ENCODE assay signal across 15 mouse cellular contexts in genomic region chr15:97810399-97810798, GRCm38 (mm10). TPM values are rescaled to one million over a fixed set of nuclear protein-coding genes. Genes with fewer than 3 reads are reported as not detected.
DNase-seq lines count a peak whose midpoint lies in the region; ATAC-seq and TF ChIP-seq lines count a peak whose summit lies in the region.
"Had no signal": no experiment of that assay in that cellular context is flagged by ENCODE, and none has a peak within 500 bp of the region (broad histone marks: within the 10 kb centered on the region; RNA-seq: fewer than 3 reads in every experiment).

No protein-coding gene starts in this region.

- H3K4me2 ChIP-seq in CH12.LX (ENCODE audit: insufficient read depth, low read depth, poor library complexity, severe bottlenecking) = no peak overlapping the region
- no peak overlapping the region for H3K4me2 ChIP-seq in hindbrain, embryonic 11.5 days (replicated peaks; ENCODE audit: low read depth, low read length)
- H3K4me2 ChIP-seq in forebrain, embryonic 12.5 days = no peak overlapping the region

- H3K79me2 ChIP-seq in CH12.LX (replicated peaks; ENCODE audit: control insufficient read depth, extremely low read depth, insufficient read depth, poor library complexity, severe bottlenecking) = peaks cover 2% of the 10 kb centered on the region; the same call in 1 of the 2 replicates
- H3K79me2 ChIP-seq in MEL (ENCODE audit: control insufficient read depth, insufficient read depth, low read length, poor library complexity) = peaks cover 25% of the 10 kb centered on the region; the same call in 1 of the 2 replicates

- in situ Hi-C loops in CH12.LX (cut with MboI; ENCODE audit: low pct_ligation_motif_present, low pct_unique_long_range_greater_than_20kb, low sequenced_read_pairs) = no loop called here

- TF ChIP-seq RAD21 in CH12.LX (IDR thresholded peaks at IDR 0.05; ENCODE audit: low read depth, low read length) (no peak), MEL (IDR thresholded peaks at IDR 0.05; ENCODE audit: low read depth, low read length) (no peak)

- H3K27ac ChIP-seq in CH12.LX (ENCODE audit: insufficient read depth, low read depth) (no peak overlapping the region), MEL (ENCODE audit: control insufficient read depth, low read depth, low read length) (no peak overlapping the region)
- H3K27ac ChIP-seq in hindbrain, embryonic 11.5 days (ENCODE audit: low read depth, low read length) = no peak overlapping the region
- H3K27ac ChIP-seq in forebrain, embryonic 12.5 days = no peak overlapping the region

- dilution Hi-C loops in CH12.LX (cut with MboI; ENCODE audit: extremely low pct_ligation_motif_present, extremely low pct_unique_long_range_greater_than_20kb, low sequenced_read_pairs) = no loop called here

- H3K4me3 ChIP-seq in CH12.LX (replicated peaks in 1 of 3; ENCODE audit: low read depth in 2 of 3, low read length in 2 of 3, poor library complexity in 1 of 3) (peak overlapping the region in 1 of 3 experiments; percentile 15), MEL (ENCODE audit: control insufficient read depth in 1 of 2, insufficient read depth in 1 of 2, low read depth in 2 of 2, low read length in 2 of 2) (no peak overlapping the region)
- no peak overlapping the region for H3K4me3 ChIP-seq in hindbrain, embryonic 11.5 days (ENCODE audit: low read depth, low read length)
- H3K4me3 ChIP-seq in forebrain, embryonic 12.5 days (replicated peaks) = no peak overlapping the region

- no peaks in the 10 kb centered on the region for H3K27me3 ChIP-seq in CH12.LX (replicated peaks)
- H3K27me3 ChIP-seq in MEL (ENCODE audit: control insufficient read depth in 1 of 2, insufficient read depth in 2 of 2, low read length in 2 of 2) = no peaks in the 10 kb centered on the region
- no peaks in the 10 kb centered on the region for H3K27me3 ChIP-seq in hindbrain, embryonic 11.5 days (ENCODE audit: control insufficient read depth, insufficient read depth, low read length)
- H3K27me3 ChIP-seq in forebrain, embryonic 12.5 days = no peaks in the 10 kb centered on the region
- H3K27me3 ChIP-seq: Patski had no signal

- TF ChIP-seq POLR2A in CH12.LX (IDR thresholded peaks at IDR 0.05; ENCODE audit: low read depth, low read length) (no peak), MEL (IDR thresholded peaks at IDR 0.05; ENCODE audit: control insufficient read depth in 1 of 2, insufficient read depth in 1 of 2, low read depth in 1 of 2, low read length in 2 of 2, poor library complexity in 1 of 2) (no peak; a peak in 1 of 4 replicates)

- H3K9me3 ChIP-seq in CH12.LX (replicated peaks; ENCODE audit: low read length) (no peaks in the 10 kb centered on the region), MEL (replicated peaks; ENCODE audit: insufficient read depth, low read length) (no peaks in the 10 kb centered on the region)
- H3K9me3 ChIP-seq in hindbrain, embryonic 11.5 days (ENCODE audit: control insufficient read depth, low read length) = no peaks in the 10 kb centered on the region
- H3K9me3 ChIP-seq in forebrain, embryonic 12.5 days = no peaks in the 10 kb centered on the region
- H3K9me3 ChIP-seq: G1E had no signal

- 93% methylated on average over 5 of the region's 5 CpGs for WGBS in hindbrain, embryonic 11.5 days
- WGBS in forebrain, embryonic 12.5 days = 84% methylated on average over 5 of the region's 5 CpGs

- TF ChIP-seq CTCF in CH12.LX (conservative IDR thresholded peaks at IDR 0.05 in 1 of 2, IDR thresholded peaks at IDR 0.05 in 1 of 2; ENCODE audit: low read depth in 2 of 2, low read length in 2 of 2) (no peak), MEL (IDR thresholded peaks at IDR 0.05 in 2 of 3, conservative IDR thresholded peaks at IDR 0.05 in 1 of 3; ENCODE audit: control insufficient read depth in 1 of 3, insufficient read depth in 1 of 3, low read depth in 2 of 3, low read length in 3 of 3, poor library complexity in 1 of 3, severe bottlenecking in 1 of 3) (no peak)

- DNase-seq in A20 (ENCODE audit: low read depth, low spot score) = peak; percentile 18
- DNase-seq in CH12.LX (ENCODE audit: extremely low read depth) = no peak
- DNase-seq in MEL (ENCODE audit: low read depth, low spot score) = no peak
- DNase-seq in hindbrain, embryonic 11.5 days (ENCODE audit: low spot score) = no peak
- DNase-seq in right cerebral cortex, postnatal 36 days (ENCODE audit: low spot score in 2 of 2) = no peak
- DNase-seq: cerebellum, adult 11 months; cerebellum, adult 18-20 months; cerebellum, adult 2 months; cerebellum, adult 8-10 months; cerebellum, adult 9-10 months had no signal

- peaks cover 64 to 97% of the 10 kb centered on the region in 2 experiments for H3K36me3 ChIP-seq in CH12.LX (replicated peaks in 1 of 2; ENCODE audit: control insufficient read depth in 1 of 2, insufficient read depth in 1 of 2, low read length in 1 of 2)
- H3K36me3 ChIP-seq in MEL (ENCODE audit: control insufficient read depth in 1 of 2, insufficient read depth in 2 of 2, low read length in 2 of 2) = peaks cover 0 to 51% of the 10 kb centered on the region in 2 experiments; a peak in 2 of 4 replicates
- H3K36me3 ChIP-seq in hindbrain, embryonic 11.5 days (ENCODE audit: control insufficient read depth, insufficient read depth, low read length) = no peaks in the 10 kb centered on the region; the same call in none of the 2 replicates
- peaks cover 48% of the 10 kb centered on the region for H3K36me3 ChIP-seq in forebrain, embryonic 12.5 days (replicated peaks)

- H3K4me1 ChIP-seq in CH12.LX (ENCODE audit: control insufficient read depth in 1 of 2, insufficient read depth in 2 of 2) = peaks cover 8 to 37% of the 10 kb centered on the region in 2 experiments; a peak in 3 of 4 replicates
- no peaks in the 10 kb centered on the region for H3K4me1 ChIP-seq in MEL (ENCODE audit: control insufficient read depth in 1 of 2, insufficient read depth in 2 of 2, low read length in 2 of 2)
- H3K4me1 ChIP-seq in hindbrain, embryonic 11.5 days (replicated peaks; ENCODE audit: control insufficient read depth, insufficient read depth, low read length) = 0 out of 2 replicates have a peak, but pooled peaks cover 2% of the 10 kb centered on the region
- peaks cover 25% of the 10 kb centered on the region for H3K4me1 ChIP-seq in forebrain, embryonic 12.5 days

- no peak for TF ChIP-seq EP300 in CH12.LX (IDR thresholded peaks at IDR 0.05; ENCODE audit: low read length)
- TF ChIP-seq EP300 in MEL (IDR thresholded peaks at IDR 0.05; ENCODE audit: low read depth in 1 of 2, low read length in 2 of 2) = no peak

- H3K9ac ChIP-seq in CH12.LX (ENCODE audit: insufficient read depth, low read depth) (no peak overlapping the region), MEL (ENCODE audit: control insufficient read depth, low read depth, low read length, poor library complexity, severe bottlenecking) (no peak overlapping the region)
- no peak overlapping the region for H3K9ac ChIP-seq in hindbrain, embryonic 11.5 days (ENCODE audit: low read depth, low read length)
- H3K9ac ChIP-seq in forebrain, embryonic 12.5 days = no peak overlapping the region

- ATAC-seq in hindbrain, embryonic 11.5 days (ENCODE audit: low FRiP score) = no peak
- ATAC-seq in forebrain, embryonic 12.5 days (ENCODE audit: low FRiP score) = no peak
- ATAC-seq: activated CD4-positive, CD25-positive, alpha-beta regulatory T cell, adult 4 months; CD4-positive, CD25-positive, alpha-beta regulatory T cell, adult 4 months; Patski had no signal

TF ChIP-seq in CH12.LX, 34 proteins besides CTCF, POLR2A, EP300 and RAD21 (continues in another document):
- TF ChIP-seq NRF1 (IDR thresholded peaks at IDR 0.05; ENCODE audit: low read depth, low read length) = no peak
- TF ChIP-seq CHD1 (IDR thresholded peaks at IDR 0.05; ENCODE audit: low read depth, low read length) = no peak
- no peak for TF ChIP-seq MEF2A (IDR thresholded peaks at IDR 0.05; ENCODE audit: borderline replicate concordance, low read depth, low read length)
- TF ChIP-seq TCF12 (IDR thresholded peaks at IDR 0.05; ENCODE audit: low read depth, low read length) = peak; percentile 51; the same call in 1 of the 2 replicates

TF ChIP-seq in MEL, 35 proteins besides CTCF, POLR2A, EP300 and RAD21:
- no peak for TF ChIP-seq ELF1 (IDR thresholded peaks at IDR 0.05; ENCODE audit: low read depth, low read length)
- TF ChIP-seq UBTF (IDR thresholded peaks at IDR 0.05; ENCODE audit: borderline replicate concordance, insufficient read depth, low read depth, low read length) = no peak
- TF ChIP-seq POLR2AphosphoS5 (IDR thresholded peaks at IDR 0.05; ENCODE audit: borderline replicate concordance, low read depth, low read length) = peak; percentile 74; the same call in 1 of the 2 replicates
- TF ChIP-seq MAX (IDR thresholded peaks at IDR 0.05; ENCODE audit: low read length) = no peak
- TF ChIP-seq ZC3H11A (IDR thresholded peaks at IDR 0.05; ENCODE audit: low read depth, low read length) = no peak

RNA-seq across cellular contexts. Expression of gene Slc48a1, which starts 32.1 kb away (rescaled TPM):
- 35.0 and 39.4 TPM in 2 replicates for total RNA-seq in CH12.LX (2012; rRNA removed)
- 23.2 and 25.4 TPM in 2 replicates for total RNA-seq in CH12.LX (2014; rRNA removed)
- 50.6 and 56.0 TPM in 2 replicates for polyA plus RNA-seq in CH12.LX (2012; ENCODE audit: insufficient read length, low read depth)
- 116 and 136 TPM in 2 replicates for total RNA-seq in MEL (2012; rRNA removed)
- polyA plus RNA-seq in MEL (2012; ENCODE audit: insufficient read depth in 1 of 2, insufficient read length in 2 of 2, low read depth in 1 of 2, low replicate concordance in 2 of 2, missing spikeins in 1 of 2) = 100 to 1,000 TPM in 1 of 2 experiments, not detected in 1; 299 TPM
- polyA plus RNA-seq in hindbrain, embryonic 11.5 days (2014; fragmentation: Nextera tagmentation; extraction: Ambion mirVana) = 28.1 and 28.4 TPM in 2 replicates
- 36.6 and 38.1 TPM in 2 replicates for polyA plus RNA-seq in forebrain, embryonic 12.5 days (2016; fragmentation: Nextera tagmentation; extraction: Ambion mirVana)

RNA-seq across cellular contexts. Expression of gene Hdac7, which starts 33.9 kb away (rescaled TPM):
- 18.0 and 21.7 TPM in 2 replicates for total RNA-seq in CH12.LX (2012; rRNA removed)
- total RNA-seq in CH12.LX (2014; rRNA removed) = 17.7 and 19.8 TPM in 2 replicates
- 47.8 and 55.2 TPM in 2 replicates for polyA plus RNA-seq in CH12.LX (2012; ENCODE audit: insufficient read length, low read depth)
- 100 and 102 TPM in 2 replicates for total RNA-seq in MEL (2012; rRNA removed)
- 100 to 1,000 TPM in 1 of 2 experiments, not detected in 1; 389 TPM for polyA plus RNA-seq in MEL (2012; ENCODE audit: insufficient read depth in 1 of 2, insufficient read length in 2 of 2, low read depth in 1 of 2, low replicate concordance in 2 of 2, missing spikeins in 1 of 2)
- 17.9 and 19.4 TPM in 2 replicates for polyA plus RNA-seq in hindbrain, embryonic 11.5 days (2014; fragmentation: Nextera tagmentation; extraction: Ambion mirVana)
- 23.7 and 24.1 TPM in 2 replicates for polyA plus RNA-seq in forebrain, embryonic 12.5 days (2016; fragmentation: Nextera tagmentation; extraction: Ambion mirVana)

RNA-seq across cellular contexts. Expression of gene Rapgef3, which starts 42.6 kb away (rescaled TPM):
- total RNA-seq in CH12.LX (2012; rRNA removed) (2.8 and 3.4 TPM in 2 replicates), CH12.LX (2014; rRNA removed) (2.2 and 3.2 TPM in 2 replicates), MEL (2012; rRNA removed) (4.0 and 7.4 TPM in 2 replicates)
- polyA plus RNA-seq in CH12.LX (2012; ENCODE audit: insufficient read length, low read depth) (1.7 and 2.5 TPM in 2 replicates), MEL (2012; ENCODE audit: insufficient read depth in 1 of 2, insufficient read length in 2 of 2, low read depth in 1 of 2, low replicate concordance in 2 of 2, missing spikeins in 1 of 2) (1 to 10 TPM in 1 of 2 experiments, not detected in 1; 6.6 TPM)
- polyA plus RNA-seq in hindbrain, embryonic 11.5 days (2014; fragmentation: Nextera tagmentation; extraction: Ambion mirVana) = 3.6 and 4.0 TPM in 2 replicates
- 6.2 and 6.3 TPM in 2 replicates for polyA plus RNA-seq in forebrain, embryonic 12.5 days (2016; fragmentation: Nextera tagmentation; extraction: Ambion mirVana)
- polyA plus RNA-seq: activated CD4-positive, CD25-positive, alpha-beta regulatory T cell, adult 4 months had no signal
